Mouse (Mus musculus): ENCODE results near the gene 4933411K16Rik.
A peak's percentile ranks its signal among the peaks of the same experiment; 100 is the strongest.

4933411K16Rik gene

DNA sequence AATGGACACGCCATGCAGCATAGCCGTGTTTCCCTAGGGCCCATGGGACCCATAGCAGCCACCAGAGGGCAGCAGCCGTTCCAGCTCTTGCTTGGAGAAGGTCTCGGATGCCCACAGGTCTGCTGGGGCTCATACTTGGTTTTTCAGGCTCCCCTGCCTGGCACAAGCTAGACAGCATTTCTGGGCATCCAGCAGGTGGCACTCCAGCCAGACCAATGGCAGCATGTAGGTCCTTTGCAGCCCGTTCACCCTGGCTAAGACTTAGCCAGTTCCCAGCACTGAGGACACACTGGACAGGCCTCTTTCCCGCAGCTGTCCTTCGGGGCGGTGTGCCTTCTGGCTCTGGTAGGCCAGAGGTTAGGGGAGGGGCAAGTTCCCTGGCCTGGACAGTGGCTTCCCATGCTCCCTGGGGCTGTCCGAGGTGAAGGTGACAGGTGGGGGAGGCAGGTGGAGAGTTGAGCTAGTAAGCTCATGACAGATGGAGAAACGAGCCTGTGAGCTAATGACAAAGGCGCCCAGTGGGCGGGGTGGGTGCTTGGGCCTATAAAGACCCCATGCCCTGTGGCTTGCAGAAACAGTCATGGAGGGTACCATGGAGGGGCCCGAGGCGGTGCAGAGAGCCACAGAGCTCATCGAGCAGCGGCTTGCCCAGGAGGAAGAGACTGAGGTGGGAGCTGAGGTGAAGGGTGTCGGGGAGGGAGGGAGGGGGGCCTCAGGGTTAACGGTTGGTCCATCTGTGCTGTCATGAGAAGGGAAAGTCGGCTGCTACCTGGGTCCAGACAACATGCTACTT, 16.4 kb upstream of the 4933411K16Rik start, which contains the start of gene Ankrd2:
Ankrd2 (plus strand) TSS at position 545 of the 793 bp plus-strand sequence.
- peak; percentile 64 to 65 for DNase-seq (ENCODE audit: low spot score in 2 of 2)

- DNase-seq (ENCODE audit: low spot score in 2 of 2), result no peak
These were observed 15.7 kb upstream of the 4933411K16Rik start for GRCm38 (mm10) chr19:42036357-42036756.

DNA sequence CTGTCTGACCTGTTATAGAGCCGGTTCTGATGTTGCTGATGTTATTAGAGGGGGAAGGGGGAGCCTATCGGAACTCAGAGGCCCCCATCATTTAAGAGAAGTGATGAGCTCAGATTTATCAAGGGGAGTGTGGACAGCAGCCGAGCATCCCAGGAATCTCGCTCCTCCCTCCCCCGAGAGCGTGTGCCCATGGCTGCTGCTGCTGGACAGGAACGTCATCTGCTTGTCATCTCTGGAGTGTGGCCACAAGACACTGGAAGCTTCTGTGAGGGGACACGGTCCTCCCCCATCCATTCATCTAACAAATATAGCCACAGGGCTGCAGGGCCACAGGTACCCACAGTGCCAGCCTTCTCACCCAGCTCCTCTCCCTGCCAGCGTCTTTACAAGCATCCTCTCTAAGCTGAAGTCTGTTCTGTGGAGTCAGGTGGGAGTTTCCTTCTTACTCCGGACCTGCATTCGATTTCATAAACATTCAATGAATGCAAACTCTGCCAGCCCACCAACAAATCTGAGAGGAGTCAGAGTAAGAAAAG, 14.8 kb upstream of the 4933411K16Rik start:
- no peak for DNase-seq (ENCODE audit: low spot score in 2 of 2)

GRCm38 (mm10) chr19:42038310-42038709, 13.7 kb upstream of the 4933411K16Rik start:
- DNase-seq (ENCODE audit: low spot score in 2 of 2), result no peak

DNA sequence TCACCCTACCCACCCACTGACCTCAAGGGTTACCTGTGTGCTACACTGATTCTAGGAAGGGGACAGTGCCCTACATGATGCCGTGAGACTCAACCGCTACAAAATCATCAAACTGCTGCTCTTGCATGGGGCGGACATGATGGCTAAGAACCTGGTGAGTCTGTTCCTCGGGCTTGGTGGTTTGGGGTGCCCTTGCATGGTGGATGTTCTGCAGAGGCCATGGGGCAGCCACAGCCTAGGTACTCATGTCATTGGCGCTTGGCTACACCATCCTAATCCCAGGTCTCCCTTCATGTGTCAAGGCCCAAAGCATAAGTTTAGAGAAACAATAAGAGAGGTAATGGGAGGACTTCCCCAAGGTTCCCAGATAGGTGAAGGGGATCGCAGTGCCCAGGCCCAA, 8.1 kb upstream of the 4933411K16Rik start:
- no peak for DNase-seq (ENCODE audit: low spot score in 2 of 2)

- DNase-seq (ENCODE audit: low spot score in 2 of 2), result peak in 1 of 2 experiments; percentile 23
These were observed 6.6 kb upstream of the 4933411K16Rik start, which contains the start of gene Hoga1 for GRCm38 (mm10) chr19:42045269-42046102. Gene Hoga1, plus strand, starts transcription at chr19:42045610.

- no peak for DNase-seq (ENCODE audit: low spot score in 2 of 2)
These were observed 1.8 kb upstream of the 4933411K16Rik start for GRCm38 (mm10) chr19:42050251-42050650.

DNA sequence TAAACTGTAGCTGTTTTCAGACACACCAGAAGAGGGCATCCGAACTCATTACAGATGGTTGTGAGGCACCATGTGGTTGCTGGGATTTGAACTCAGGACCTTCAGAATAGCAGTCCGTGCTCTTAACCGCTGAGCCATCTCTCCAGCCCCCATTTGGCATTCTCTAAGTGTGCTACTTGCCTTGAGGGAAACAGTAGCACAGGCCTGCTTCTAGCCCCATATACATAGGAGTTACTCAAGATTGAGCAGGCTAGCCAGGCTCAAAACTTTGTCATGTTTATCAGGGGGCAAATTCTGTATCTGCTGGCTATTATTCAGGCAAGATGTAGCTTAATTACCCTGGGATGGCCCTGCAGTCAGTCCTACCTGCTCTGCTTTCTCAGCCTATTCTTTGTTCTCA, 697 bp upstream of the 4933411K16Rik start:
- DNase-seq (ENCODE audit: low spot score in 2 of 2), result no peak

DNA sequence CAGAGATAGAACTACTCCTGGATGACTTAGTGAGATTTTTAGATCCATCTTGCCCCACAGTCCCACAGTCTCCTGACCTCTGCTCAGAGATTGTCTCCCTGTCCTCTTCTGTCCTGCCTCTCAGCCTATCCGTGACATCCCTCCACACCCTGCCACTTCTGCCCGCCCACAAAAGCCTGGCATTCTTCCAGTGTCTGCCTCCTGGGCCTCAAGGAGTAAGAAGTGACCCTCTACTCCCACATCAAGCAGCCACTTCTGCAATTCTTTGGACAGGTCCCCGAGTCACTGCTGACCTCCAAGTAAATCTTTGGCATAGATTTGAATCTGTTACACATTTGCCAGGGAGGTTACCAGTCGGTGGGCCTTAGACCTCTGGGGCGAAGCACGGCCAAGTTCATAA, 2.2 kb downstream of the 4933411K16Rik start:
- DNase-seq (ENCODE audit: low spot score in 2 of 2), result no peak

GRCm38 (mm10) chr19:42055881-42056280, 3.8 kb downstream of the 4933411K16Rik start:
- DNase-seq (ENCODE audit: low spot score in 2 of 2), result no peak

- DNase-seq (ENCODE audit: low spot score in 2 of 2), result no peak
These were observed 4.8 kb downstream of the 4933411K16Rik start for GRCm38 (mm10) chr19:42056719-42057409.

GRCm38 (mm10) chr19:42058426-42058825, 6.4 kb downstream of the 4933411K16Rik start:
- no peak for DNase-seq (ENCODE audit: low spot score in 2 of 2)

GRCm38 (mm10) chr19:42061443-42061842, 9.4 kb downstream of the 4933411K16Rik start:
- no peak for DNase-seq (ENCODE audit: low spot score in 2 of 2)

DNA sequence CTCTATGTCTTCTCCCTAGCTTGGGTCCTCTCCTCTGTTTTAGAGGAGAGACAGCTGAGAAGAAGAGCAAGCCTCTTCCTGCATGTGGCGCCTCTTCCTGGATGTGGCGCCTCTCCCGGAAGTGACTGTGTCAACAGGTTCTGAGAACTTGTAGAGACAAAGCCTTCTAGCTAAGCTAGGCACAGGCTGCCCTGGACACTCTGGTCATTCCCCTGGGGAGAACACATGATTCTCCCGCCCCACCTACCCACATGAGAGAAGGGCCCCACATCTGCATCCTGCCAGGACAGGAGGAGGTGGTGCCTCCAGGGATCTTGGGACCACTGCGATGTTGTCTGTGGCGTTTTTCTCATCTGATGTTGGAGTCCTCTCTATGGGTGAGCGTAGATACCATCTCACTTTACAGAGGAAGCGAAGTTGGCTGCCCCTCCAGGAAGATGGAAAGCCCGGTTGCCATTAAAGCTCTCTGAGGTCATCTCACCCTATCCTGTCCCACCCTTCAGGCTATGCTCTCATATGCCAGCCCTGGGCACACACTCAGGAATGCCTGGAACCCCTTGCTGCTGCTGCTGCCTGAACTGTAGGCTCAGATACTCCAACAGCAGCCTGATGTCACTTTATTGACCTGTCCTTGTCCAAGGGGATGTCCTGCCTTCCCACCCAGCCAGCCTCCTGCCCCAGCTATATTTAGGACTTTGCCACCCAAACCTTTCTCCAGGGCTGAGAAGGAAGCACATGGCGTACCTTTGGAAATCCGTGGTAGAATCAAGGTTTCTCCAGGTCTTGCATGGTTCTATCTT, 16.6 kb downstream of the 4933411K16Rik start:
- DNase-seq (ENCODE audit: low spot score in 2 of 2), result no peak

DNA sequence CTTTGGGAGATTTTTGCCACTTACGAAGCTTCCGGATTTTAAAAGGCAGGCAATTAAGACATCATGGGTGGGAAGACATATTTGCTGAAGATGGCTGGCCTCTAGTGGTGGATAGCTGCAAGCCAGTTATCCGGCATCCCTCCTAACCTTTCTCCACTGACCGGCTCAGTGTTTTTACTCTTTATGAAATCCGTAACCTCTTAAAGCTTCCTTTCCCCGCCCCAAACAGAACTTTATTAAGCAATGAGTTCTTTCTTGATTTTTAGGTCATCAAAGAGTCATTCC, 17.1 kb downstream of the 4933411K16Rik start:
- DNase-seq (ENCODE audit: low spot score in 2 of 2), result no peak

- DNase-seq (ENCODE audit: low spot score in 2 of 2), result no peak
These were observed 19.2 kb downstream of the 4933411K16Rik start for GRCm38 (mm10) chr19:42071221-42071620.

GRCm38 (mm10) chr19:42071886-42072608, 20.0 kb downstream of the 4933411K16Rik start:
- no peak for DNase-seq (ENCODE audit: low spot score in 2 of 2)

DNA sequence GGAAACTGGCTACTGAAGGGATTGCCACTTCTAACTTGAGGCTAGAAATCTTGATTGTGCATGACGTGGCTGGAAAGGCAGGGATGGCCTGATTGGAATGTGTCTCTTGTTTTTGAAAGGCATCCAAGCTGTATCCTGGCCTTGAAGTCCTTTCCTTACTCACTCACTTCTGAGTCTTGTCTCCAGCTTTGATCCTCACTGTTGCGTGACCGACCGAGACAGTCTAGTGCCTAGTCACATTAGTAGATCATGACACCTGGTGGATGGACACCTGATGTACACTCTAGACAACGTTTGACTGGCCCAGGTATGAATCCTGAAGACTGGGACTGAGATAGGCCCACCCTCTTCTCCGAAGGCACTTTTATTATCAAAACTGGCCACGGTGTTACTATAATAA, 20.8 kb downstream of the 4933411K16Rik start:
- DNase-seq (ENCODE audit: low spot score in 2 of 2), result no peak

DNA sequence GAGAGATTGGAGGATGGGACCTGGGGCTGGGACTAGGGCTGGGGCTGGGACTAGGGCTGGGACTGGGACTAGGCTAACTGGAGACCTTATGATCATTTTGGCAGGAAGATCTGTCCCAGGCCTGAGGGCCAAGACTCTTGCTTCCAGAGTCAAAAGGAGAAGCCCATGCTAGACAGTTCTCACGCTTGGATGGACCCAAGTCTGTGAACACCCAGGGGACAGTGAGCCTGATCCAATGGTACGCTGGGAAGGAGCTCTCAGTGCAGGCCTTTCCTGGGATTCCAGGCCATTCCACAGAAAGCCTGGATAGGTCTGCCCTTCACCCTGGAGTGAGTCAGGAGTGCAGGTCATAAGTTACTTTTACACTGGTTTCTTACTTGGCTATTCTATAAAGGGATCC, 23.0 kb downstream of the 4933411K16Rik start:
- no peak for DNase-seq (ENCODE audit: low spot score in 2 of 2)

GRCm38 (mm10) chr19:42075992-42076391, 23.9 kb downstream of the 4933411K16Rik start:
- DNase-seq (ENCODE audit: low spot score in 2 of 2), result no peak
